Mouse (Mus musculus): ENCODE results near the gene Htatsf1. TPM values are rescaled to one million over a fixed set of nuclear protein-coding genes. Genes with fewer than 3 reads are reported as not detected.

Htatsf1 gene
- polyA plus RNA-seq (2021) = 44.3 TPM

- POLR2A ChIA-PET = no interaction called here
- no peak for TF ChIP-seq CTCF (IDR thresholded peaks at IDR 0.05)
- in situ Hi-C loops (cut with MboI; ENCODE audit: low pct_unique_long_range_greater_than_20kb) = no loop called here
- ATAC-seq = peak; percentile 92
- CTCF ChIA-PET = no interaction called here
- peak; percentile 19 for DNase-seq (ENCODE audit: low read depth, low spot score)
- H3K27me3 ChIP-seq = peaks cover 25% of the 10 kb centered on the region
These were observed at the start of gene Htatsf1 for GRCm38 (mm10) chrX:57053174-57053992. Gene Htatsf1 (plus strand): TSS chrX:57053583.

GRCm38 (mm10) chrX:57012891-57013290 is 40.5 kb upstream of the Htatsf1 start:
- no peak for TF ChIP-seq CTCF (IDR thresholded peaks at IDR 0.05)
- DNase-seq (ENCODE audit: low read depth, low spot score) (no peak), ATAC-seq (no peak)
- ChIA-PET CTCF (interaction anchor here (1.0 kb wide), 1 partner anchor 19 kb away, joined by 3 read pairs; no protein-coding TSS in a partner anchor), POLR2A (no interaction called here)
- in situ Hi-C loops (cut with MboI; ENCODE audit: low pct_unique_long_range_greater_than_20kb) = no loop called here
- H3K27me3 ChIP-seq = peaks cover 14% of the 10 kb centered on the region

- POLR2A ChIA-PET = no interaction called here
- ATAC-seq (no peak), DNase-seq (ENCODE audit: low read depth, low spot score) (no peak)
- CTCF ChIA-PET = no interaction called here
- in situ Hi-C loops (cut with MboI; ENCODE audit: low pct_unique_long_range_greater_than_20kb) = no loop called here
- H3K27me3 ChIP-seq = peaks cover 83% of the 10 kb centered on the region
- TF ChIP-seq CTCF (IDR thresholded peaks at IDR 0.05) = no peak
These were observed 10.6 kb upstream of the Htatsf1 start, which contains the start of gene Brs3 for GRCm38 (mm10) chrX:57042774-57043173. Gene Brs3 (plus strand): TSS chrX:57043074.

GRCm38 (mm10) chrX:57043869-57044268 is 9.5 kb upstream of the Htatsf1 start:
- DNase-seq (ENCODE audit: low read depth, low spot score) (no peak), ATAC-seq (no peak)
- no peak for TF ChIP-seq CTCF (IDR thresholded peaks at IDR 0.05)
- in situ Hi-C loops (cut with MboI; ENCODE audit: low pct_unique_long_range_greater_than_20kb) = no loop called here
- H3K27me3 ChIP-seq = peaks cover 81% of the 10 kb centered on the region
- CTCF ChIA-PET = no interaction called here
- POLR2A ChIA-PET = no interaction called here

- in situ Hi-C loops (cut with MboI; ENCODE audit: low pct_unique_long_range_greater_than_20kb) = no loop called here
- POLR2A ChIA-PET = no interaction called here
- H3K27me3 ChIP-seq = peaks cover 25% of the 10 kb centered on the region
- CTCF ChIA-PET = no interaction called here
- DNase-seq (ENCODE audit: low read depth, low spot score) (no peak), ATAC-seq (peak; percentile 20)
- TF ChIP-seq CTCF (IDR thresholded peaks at IDR 0.05) = no peak
These were observed 572 bp upstream of the Htatsf1 start for GRCm38 (mm10) chrX:57052848-57053173.

- ATAC-seq = no peak
- peaks cover 23% of the 10 kb centered on the region for H3K27me3 ChIP-seq
- CTCF ChIA-PET = no interaction called here
- DNase-seq (ENCODE audit: low read depth, low spot score) = no peak
- no peak for TF ChIP-seq CTCF (IDR thresholded peaks at IDR 0.05)
- POLR2A ChIA-PET = no interaction called here
- in situ Hi-C loops (cut with MboI; ENCODE audit: low pct_unique_long_range_greater_than_20kb) = no loop called here
These were observed 606 bp downstream of the Htatsf1 start for GRCm38 (mm10) chrX:57053993-57054385.

GRCm38 (mm10) chrX:57081496-57081895 is 28.1 kb downstream of the Htatsf1 start:
- no peak for TF ChIP-seq CTCF (IDR thresholded peaks at IDR 0.05)
- no peak for ATAC-seq
- CTCF ChIA-PET = no interaction called here
- in situ Hi-C loops (cut with MboI; ENCODE audit: low pct_unique_long_range_greater_than_20kb) = no loop called here
- peaks cover 55% of the 10 kb centered on the region for H3K27me3 ChIP-seq
- POLR2A ChIA-PET = no interaction called here
- no peak for DNase-seq (ENCODE audit: low read depth, low spot score)

- CTCF ChIA-PET = no interaction called here
- no peak for ATAC-seq
- no peak for TF ChIP-seq CTCF (IDR thresholded peaks at IDR 0.05)
- peaks cover 37% of the 10 kb centered on the region for H3K27me3 ChIP-seq
- in situ Hi-C loops (cut with MboI; ENCODE audit: low pct_unique_long_range_greater_than_20kb) = no loop called here
- POLR2A ChIA-PET = no interaction called here
- no peak for DNase-seq (ENCODE audit: low read depth, low spot score)
These were observed 34.4 kb downstream of the Htatsf1 start, which contains the start of gene Vgll1 for GRCm38 (mm10) chrX:57087806-57088205. Gene Vgll1 (plus strand): TSS chrX:57088106.

GRCm38 (mm10) chrX:57103415-57103814 is 50.0 kb downstream of the Htatsf1 start:
- CTCF ChIA-PET = no interaction called here
- H3K27me3 ChIP-seq = peaks cover 42% of the 10 kb centered on the region
- ATAC-seq (no peak), DNase-seq (ENCODE audit: low read depth, low spot score) (no peak)
- in situ Hi-C loops (cut with MboI; ENCODE audit: low pct_unique_long_range_greater_than_20kb) = no loop called here
- POLR2A ChIA-PET = no interaction called here
- TF ChIP-seq CTCF (IDR thresholded peaks at IDR 0.05) = no peak

- peaks cover 35% of the 10 kb centered on the region for H3K27me3 ChIP-seq
- DNase-seq (ENCODE audit: low read depth, low spot score) (no peak), ATAC-seq (no peak)
- no peak for TF ChIP-seq CTCF (IDR thresholded peaks at IDR 0.05)
- in situ Hi-C loops (cut with MboI; ENCODE audit: low pct_unique_long_range_greater_than_20kb) = no loop called here
- ChIA-PET CTCF (no interaction called here), POLR2A (no interaction called here)
These were observed 53.6 kb downstream of the Htatsf1 start for GRCm38 (mm10) chrX:57106956-57107355.

Other genes starting within 250 kb of the Htatsf1 start
- gene Map7d3, start 231.3 kb upstream of the Htatsf1 start, polyA plus RNA-seq (2021) = 0.19 TPM
- gene Adgrg4, start 183.4 kb upstream of the Htatsf1 start, polyA plus RNA-seq (2021) = not detected
- gene Brs3, start 10.5 kb upstream of the Htatsf1 start, polyA plus RNA-seq (2021) = not detected
- gene Vgll1, start 34.5 kb downstream of the Htatsf1 start, polyA plus RNA-seq (2021) = not detected
- gene Cd40lg, start 158.6 kb downstream of the Htatsf1 start, polyA plus RNA-seq (2021) = not detected